Mouse (Mus musculus) spleen, adult 2 months (tissue): ENCODE data around the gene Slc4a1. TPM values are rescaled to one million over a fixed set of nuclear protein-coding genes. Genes with fewer than 3 reads are reported as not detected.

Experiments used
- DNase-seq, 2 experiments: peaks; one replicate each; pipeline versions ENCODE4 v3.0.0 to v3.0.0-alpha.2; 2012 to 2021; ENCODE audit warnings: low spot score in 2 of 2, low read depth in 1 of 2
- H3K27ac ChIP-seq: fragments of 200-500 bp; 2 replicates; pipeline ENCODE4 v1.5.1; 2012; ENCODE audit warnings: low read length, inconsistent platforms; ENCODE audit not compliant: insufficient read depth
- H3K27me3 ChIP-seq: fragments of 200-500 bp; 2 replicates; pipeline ENCODE4 v1.6.1; 2012; ENCODE audit warnings: mild to moderate bottlenecking, moderate library complexity, low read length, inconsistent platforms; ENCODE audit not compliant: control insufficient read depth, insufficient read depth
- H3K36me3 ChIP-seq: fragments of 200-500 bp; 2 replicates; pipeline ENCODE4 v1.6.1; 2012; ENCODE audit warnings: mild to moderate bottlenecking, low read length, inconsistent platforms; ENCODE audit not compliant: control insufficient read depth, insufficient read depth
- H3K4me1 ChIP-seq: fragments of 200-500 bp; 2 replicates; pipeline ENCODE4 v1.6.1; 2011; ENCODE audit warnings: inconsistent platforms; ENCODE audit not compliant: control insufficient read depth, insufficient read depth, insufficient read length
- H3K4me3 ChIP-seq: fragments of 200-500 bp; 2 replicates; pipeline ENCODE4 v1.5.1; 2011; ENCODE audit warnings: mild to moderate bottlenecking, inconsistent platforms; ENCODE audit not compliant: insufficient read depth, insufficient read length; ENCODE audit errors: extremely low read depth
- CTCF ChIP-seq: fragments of 200-500 bp; IDR thresholded peaks from 2 replicates; pipeline ENCODE4 v1.5.1; 2011; ENCODE audit warnings: mild to moderate bottlenecking, inconsistent platforms; ENCODE audit not compliant: insufficient read depth, insufficient read length, insufficient replicate concordance; ENCODE audit errors: extremely low read depth
- POLR2A ChIP-seq: fragments of 200-500 bp; IDR thresholded peaks from 2 replicates; pipeline ENCODE4 v1.6.1; 2011; ENCODE audit warnings: low read depth, low read length, inconsistent platforms
- WGBS: fragments of 180-500 bp; shearing (Covaris S2); methylation state at CpG from one replicate; pipeline ENCODE4 v1.1.7; 2018; 5-methylcytosine and 5-hydroxymethylcytosine counted together
- polyA plus RNA-seq: library from polyadenylated mRNA; depleted of rRNA; stranded (reverse); fragments of >200 nt; gene quantifications from 2 replicates; pipeline ENCODE4 v1.2.3, GENCODE M21; 2012; rRNA removed

Gene Slc4a1
- polyA plus RNA-seq, 1 experiment, result 381 TPM

DNA sequence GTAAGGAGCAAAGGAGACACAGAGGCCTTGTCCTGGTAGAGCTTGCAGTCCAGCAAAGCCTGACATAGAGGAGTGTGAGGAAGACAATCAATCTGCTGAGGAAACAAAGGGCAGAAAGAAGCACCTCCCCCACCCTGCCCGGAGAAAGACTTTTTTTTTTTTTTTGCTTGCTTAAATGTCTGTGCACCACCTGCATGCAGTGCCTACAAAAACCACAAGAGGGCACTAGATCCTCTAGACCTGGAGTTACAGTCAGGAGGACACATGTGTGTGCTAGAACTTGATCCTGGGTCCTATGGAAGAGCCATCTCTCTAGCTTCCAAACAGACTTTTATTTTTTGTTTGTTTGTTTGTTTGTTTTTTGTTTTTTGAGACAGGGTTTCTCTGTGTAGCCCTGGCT lies 66.2 kb downstream of the Slc4a1 start:
- TF ChIP-seq POLR2A (no peak), CTCF (peak; percentile 18; the same call in 1 of the 2 replicates)
- 7% methylated on average over 1 of the region's 1 CpGs for WGBS
- Histone ChIP-seq H3K27ac (no peak overlapping the region), H3K4me1 (peaks cover 4% of the 10 kb centered on the region; the same call in 1 of the 2 replicates), H3K4me3 (no peak overlapping the region), H3K36me3 (no peaks in the 10 kb centered on the region), H3K27me3 (no peaks in the 10 kb centered on the region)
- peak; percentile 55 to 61 for DNase-seq

Other genes starting within 250 kb of the Slc4a1 start
- 0.20 and 0.58 TPM in 2 replicates for gene Nags, start 220.7 kb downstream of the Slc4a1 start, polyA plus RNA-seq
- 15.2 and 18.5 TPM in 2 replicates for gene Tmem101, start 209.8 kb downstream of the Slc4a1 start, polyA plus RNA-seq
- 18.0 and 22.7 TPM in 2 replicates for gene Lsm12, start 180.9 kb downstream of the Slc4a1 start, polyA plus RNA-seq
- 63.9 and 72.3 TPM in 2 replicates for gene G6pc3, start 176.6 kb downstream of the Slc4a1 start, polyA plus RNA-seq
- 71.9 and 97.7 TPM in 2 replicates for gene Hdac5, start 136.0 kb downstream of the Slc4a1 start, polyA plus RNA-seq
- 1.9 and 4.5 TPM in 2 replicates for gene BC030867, start 117.3 kb downstream of the Slc4a1 start, polyA plus RNA-seq
- gene Asb16, start 97.5 kb downstream of the Slc4a1 start, polyA plus RNA-seq, result 0.13 and 0.19 TPM in 2 replicates
- 31.6 and 41.1 TPM in 2 replicates for gene Tmub2, start 81.3 kb downstream of the Slc4a1 start, polyA plus RNA-seq
- gene Atxn7l3, start 69.6 kb downstream of the Slc4a1 start, polyA plus RNA-seq, result 39.8 and 45.1 TPM in 2 replicates
- 29.9 and 30.7 TPM in 2 replicates for gene Ubtf, start 46.5 kb downstream of the Slc4a1 start, polyA plus RNA-seq
- 3.6 and 4.0 TPM in 2 replicates for gene Rundc3a, start 27.2 kb upstream of the Slc4a1 start, polyA plus RNA-seq
- gene Slc25a39, start 41.7 kb upstream of the Slc4a1 start, polyA plus RNA-seq, result 348 and 407 TPM in 2 replicates
- 232 and 240 TPM in 2 replicates for gene Grn, start 64.1 kb upstream of the Slc4a1 start, polyA plus RNA-seq
- gene Fam171a2, start 81.5 kb upstream of the Slc4a1 start, polyA plus RNA-seq, result 4.1 and 5.2 TPM in 2 replicates
- 60.4 and 60.8 TPM in 2 replicates for gene Itga2b, start 103.9 kb upstream of the Slc4a1 start, polyA plus RNA-seq
- gene Gpatch8, start 190.2 kb upstream of the Slc4a1 start, polyA plus RNA-seq, result 12.3 and 13.6 TPM in 2 replicates
- 0.27 TPM in 1 of 2 replicates, not detected in the other for gene Gm11627, start 213.3 kb upstream of the Slc4a1 start, polyA plus RNA-seq
- 2.9 and 4.2 TPM in 2 replicates for gene Fzd2, start 238.2 kb upstream of the Slc4a1 start, polyA plus RNA-seq